Mouse (Mus musculus): ENCODE measurements at regions not wholly inside any gene's neighbourhood (a gene's known extent, or its start where the extent isn't known, plus 50 kb on each side); places are given as distances from the start of the nearest gene placed in this dataset.

- Histone ChIP-seq H3K27ac (ENCODE audit: insufficient read depth, low read length) (no peak overlapping the region), H3K4me1 (ENCODE audit: control insufficient read depth, insufficient read depth, low read length) (no peaks in the 10 kb centered on the region)
- no peak for TF ChIP-seq CTCF (IDR thresholded peaks at IDR 0.05; ENCODE audit: borderline replicate concordance, insufficient read depth, low read length)
- TF ChIP-seq POLR2A (IDR thresholded peaks at IDR 0.05; ENCODE audit: low read depth, low read length): no peak
Measured at GRCm38 (mm10) chr17:80831686-80832085, 103.4 kb upstream of the Map4k3 start.

GRCm38 (mm10) chr17:80827896-80828295 lies 99.6 kb upstream of the Map4k3 start:
- no peak overlapping the region for H3K4me3 ChIP-seq (ENCODE audit: insufficient read depth, low read length)
- 0 out of 2 replicates have a peak, but pooled peaks cover 2% of the 10 kb centered on the region for H3K4me1 ChIP-seq (ENCODE audit: control insufficient read depth, insufficient read depth, low read length)
- TF ChIP-seq CTCF (IDR thresholded peaks at IDR 0.05; ENCODE audit: borderline replicate concordance, insufficient read depth, low read length) (no peak), POLR2A (IDR thresholded peaks at IDR 0.05; ENCODE audit: low read depth, low read length) (no peak)
- H3K27ac ChIP-seq (ENCODE audit: insufficient read depth, low read length): no peak overlapping the region

More at GRCm38 (mm10) chr17:80831686-80832085, 103.4 kb upstream of the Map4k3 start:
- no peak overlapping the region for H3K4me3 ChIP-seq (ENCODE audit: insufficient read depth, low read length)

- Histone ChIP-seq H3K4me3 (ENCODE audit: insufficient read depth, low read length) (no peak overlapping the region), H3K4me1 (ENCODE audit: control insufficient read depth, insufficient read depth, low read length) (0 out of 2 replicates have a peak, but pooled peaks cover 2% of the 10 kb centered on the region), H3K27ac (ENCODE audit: insufficient read depth, low read length) (no peak overlapping the region)
- no peak for TF ChIP-seq CTCF (IDR thresholded peaks at IDR 0.05; ENCODE audit: borderline replicate concordance, insufficient read depth, low read length)
- no peak for TF ChIP-seq POLR2A (IDR thresholded peaks at IDR 0.05; ENCODE audit: low read depth, low read length)
Measured at GRCm38 (mm10) chr17:80827361-80827760, 99.1 kb upstream of the Map4k3 start.

GRCm38 (mm10) chr17:80825971-80826730 lies 97.9 kb upstream of the Map4k3 start:
- TF ChIP-seq POLR2A (IDR thresholded peaks at IDR 0.05; ENCODE audit: low read depth, low read length) (no peak), CTCF (IDR thresholded peaks at IDR 0.05; ENCODE audit: borderline replicate concordance, insufficient read depth, low read length) (no peak)
- H3K27ac ChIP-seq (ENCODE audit: insufficient read depth, low read length): no peak overlapping the region; the same call in 1 of the 2 replicates
- H3K4me3 ChIP-seq (ENCODE audit: insufficient read depth, low read length): no peak overlapping the region
- H3K4me1 ChIP-seq (ENCODE audit: control insufficient read depth, insufficient read depth, low read length): 0 out of 2 replicates have a peak, but pooled peaks cover 2% of the 10 kb centered on the region

GRCm38 (mm10) chr17:80825518-80825901 lies 97.2 kb upstream of the Map4k3 start:
- Histone ChIP-seq H3K4me3 (ENCODE audit: insufficient read depth, low read length) (no peak overlapping the region), H3K4me1 (ENCODE audit: control insufficient read depth, insufficient read depth, low read length) (0 out of 2 replicates have a peak, but pooled peaks cover 2% of the 10 kb centered on the region), H3K27ac (ENCODE audit: insufficient read depth, low read length) (peak overlapping the region; percentile 52)
- TF ChIP-seq CTCF (IDR thresholded peaks at IDR 0.05; ENCODE audit: borderline replicate concordance, insufficient read depth, low read length) (no peak), POLR2A (IDR thresholded peaks at IDR 0.05; ENCODE audit: low read depth, low read length) (no peak)

DNA sequence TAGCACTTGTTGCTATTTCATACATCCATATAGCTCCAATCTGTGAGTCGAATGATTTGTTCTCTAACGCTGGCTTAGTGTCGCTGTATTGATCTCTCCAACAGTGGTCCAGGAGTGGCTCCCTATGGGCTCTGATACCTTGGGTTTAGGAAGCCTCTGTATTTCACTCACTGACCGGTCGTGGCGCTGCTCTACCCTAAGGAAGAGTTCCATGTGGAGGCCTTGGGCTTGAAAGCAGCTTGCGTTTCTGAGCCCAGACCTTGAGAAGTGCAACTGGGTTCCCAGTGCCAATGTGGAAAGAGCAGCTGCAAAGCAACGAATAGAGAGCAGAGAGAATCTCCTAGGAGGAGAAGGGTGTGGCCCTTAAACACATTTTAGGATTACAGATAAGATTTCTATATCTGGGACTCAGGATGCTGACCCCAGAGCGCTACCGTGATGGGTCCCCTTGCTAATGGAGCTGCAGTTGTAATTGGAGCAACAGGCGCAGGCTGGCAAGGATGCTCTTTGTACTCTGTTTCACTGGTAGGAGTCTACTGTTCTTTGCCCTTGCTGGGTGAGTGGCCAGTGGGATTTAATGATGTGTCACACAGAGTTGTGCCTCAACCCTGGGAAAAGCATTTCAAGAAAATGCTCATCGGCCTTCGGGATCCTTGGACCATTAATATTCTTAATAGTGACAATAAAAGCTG lies 96.7 kb upstream of the Map4k3 start:
- Histone ChIP-seq H3K27ac (ENCODE audit: insufficient read depth, low read length) (peak overlapping the region; percentile 52; the same call in 1 of the 2 replicates), H3K4me1 (ENCODE audit: control insufficient read depth, insufficient read depth, low read length) (0 out of 2 replicates have a peak, but pooled peaks cover 2% of the 10 kb centered on the region), H3K4me3 (ENCODE audit: insufficient read depth, low read length) (no peak overlapping the region)
- TF ChIP-seq CTCF (IDR thresholded peaks at IDR 0.05; ENCODE audit: borderline replicate concordance, insufficient read depth, low read length): no peak
- no peak for TF ChIP-seq POLR2A (IDR thresholded peaks at IDR 0.05; ENCODE audit: low read depth, low read length)

DNA sequence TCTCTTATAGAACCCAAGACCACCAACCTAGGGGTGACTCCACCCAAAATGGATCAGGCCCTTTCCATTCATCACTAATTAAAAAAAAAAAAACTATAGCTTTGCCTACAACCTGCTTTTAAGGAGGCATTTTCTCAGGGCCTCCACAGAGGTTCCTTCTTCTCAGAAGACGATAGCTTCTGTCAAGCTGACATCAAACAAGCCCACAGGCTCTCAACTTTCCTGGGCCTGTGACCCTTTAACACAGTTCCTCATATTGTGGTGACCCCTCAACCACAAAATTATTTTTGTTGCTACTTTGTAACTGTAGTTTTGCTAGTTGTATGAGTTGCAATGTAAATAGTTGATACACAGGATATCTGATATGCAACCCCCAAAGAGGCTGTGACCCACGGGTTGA lies 96.0 kb upstream of the Map4k3 start:
- 0 out of 2 replicates have a peak, but pooled peaks cover 2% of the 10 kb centered on the region for H3K4me1 ChIP-seq (ENCODE audit: control insufficient read depth, insufficient read depth, low read length)
- H3K4me3 ChIP-seq (ENCODE audit: insufficient read depth, low read length): no peak overlapping the region
- TF ChIP-seq POLR2A (IDR thresholded peaks at IDR 0.05; ENCODE audit: low read depth, low read length): no peak
- TF ChIP-seq CTCF (IDR thresholded peaks at IDR 0.05; ENCODE audit: borderline replicate concordance, insufficient read depth, low read length): no peak
- H3K27ac ChIP-seq (ENCODE audit: insufficient read depth, low read length): no peak overlapping the region

DNA sequence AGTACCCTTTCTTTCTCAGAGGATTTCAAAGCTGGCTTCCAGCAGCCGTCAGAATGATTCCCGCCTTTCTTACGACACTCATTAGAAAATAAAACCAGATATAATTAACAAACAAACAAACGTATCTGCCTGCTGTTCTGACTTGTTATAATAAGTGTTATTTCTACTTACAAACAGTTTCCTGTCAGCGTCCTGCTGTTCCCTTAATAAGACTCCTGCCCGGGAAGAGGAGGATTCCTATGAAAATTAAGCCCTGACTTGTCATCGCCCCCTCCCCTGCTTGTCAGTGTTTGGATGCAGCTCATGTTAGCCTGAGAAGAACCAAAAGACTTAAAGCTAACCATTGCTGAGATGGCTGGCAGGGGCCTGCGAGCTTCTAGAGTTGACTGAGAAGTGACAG lies 92.6 kb upstream of the Map4k3 start:
- Histone ChIP-seq H3K4me3 (ENCODE audit: insufficient read depth, low read length) (no peak overlapping the region), H3K27ac (ENCODE audit: insufficient read depth, low read length) (no peak overlapping the region), H3K4me1 (ENCODE audit: control insufficient read depth, insufficient read depth, low read length) (0 out of 2 replicates have a peak, but pooled peaks cover 2% of the 10 kb centered on the region)
- no peak for TF ChIP-seq POLR2A (IDR thresholded peaks at IDR 0.05; ENCODE audit: low read depth, low read length)
- no peak for TF ChIP-seq CTCF (IDR thresholded peaks at IDR 0.05; ENCODE audit: borderline replicate concordance, insufficient read depth, low read length)

DNA sequence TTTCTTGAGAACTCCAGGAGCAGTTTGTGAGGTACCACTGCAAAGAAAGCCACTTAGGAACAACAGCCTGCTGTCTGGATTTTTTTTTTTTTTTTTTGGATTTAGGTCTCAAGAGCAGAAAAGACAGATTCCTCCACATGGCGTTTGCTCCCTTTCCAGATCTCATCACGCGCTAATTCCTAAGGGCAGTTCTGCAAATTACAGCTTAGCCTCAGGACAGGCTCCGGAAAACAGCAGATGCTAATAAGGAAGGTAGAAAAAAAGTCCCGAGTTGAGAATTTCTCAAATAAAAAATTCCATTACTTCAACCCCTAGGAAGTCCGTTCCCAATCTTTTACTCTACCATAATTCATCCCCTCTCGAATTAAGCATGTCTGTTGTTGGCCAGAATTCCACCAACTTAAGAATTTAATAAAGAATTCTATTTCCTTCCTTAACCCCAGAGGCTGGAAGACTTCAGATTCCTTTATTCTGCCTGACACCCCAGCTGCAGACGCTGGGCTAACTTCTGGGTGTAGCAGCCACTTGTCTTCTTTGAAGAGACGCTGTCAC lies 90.3 kb upstream of the Map4k3 start:
- Histone ChIP-seq H3K27ac (ENCODE audit: insufficient read depth, low read length) (peak overlapping the region; percentile 50; the same call in 1 of the 2 replicates), H3K4me1 (ENCODE audit: control insufficient read depth, insufficient read depth, low read length) (no peaks in the 10 kb centered on the region), H3K4me3 (ENCODE audit: insufficient read depth, low read length) (no peak overlapping the region)
- TF ChIP-seq CTCF (IDR thresholded peaks at IDR 0.05; ENCODE audit: borderline replicate concordance, insufficient read depth, low read length) (no peak), POLR2A (IDR thresholded peaks at IDR 0.05; ENCODE audit: low read depth, low read length) (no peak)
